Mouse (Mus musculus): ENCODE results near the gene 1810043G02Rik. TPM values are rescaled to one million over a fixed set of nuclear protein-coding genes. Genes with fewer than 3 reads are reported as not detected.
"Not testable (repeated sequence)": the region's sequence is repeated elsewhere in the genome, so short reads cannot be mapped to it uniquely, and the experiment has no call there.

Gene 1810043G02Rik
- total RNA-seq, 4 experiments from 2014 or later = 18.8 to 41.2 (median 28.6) TPM

DNA sequence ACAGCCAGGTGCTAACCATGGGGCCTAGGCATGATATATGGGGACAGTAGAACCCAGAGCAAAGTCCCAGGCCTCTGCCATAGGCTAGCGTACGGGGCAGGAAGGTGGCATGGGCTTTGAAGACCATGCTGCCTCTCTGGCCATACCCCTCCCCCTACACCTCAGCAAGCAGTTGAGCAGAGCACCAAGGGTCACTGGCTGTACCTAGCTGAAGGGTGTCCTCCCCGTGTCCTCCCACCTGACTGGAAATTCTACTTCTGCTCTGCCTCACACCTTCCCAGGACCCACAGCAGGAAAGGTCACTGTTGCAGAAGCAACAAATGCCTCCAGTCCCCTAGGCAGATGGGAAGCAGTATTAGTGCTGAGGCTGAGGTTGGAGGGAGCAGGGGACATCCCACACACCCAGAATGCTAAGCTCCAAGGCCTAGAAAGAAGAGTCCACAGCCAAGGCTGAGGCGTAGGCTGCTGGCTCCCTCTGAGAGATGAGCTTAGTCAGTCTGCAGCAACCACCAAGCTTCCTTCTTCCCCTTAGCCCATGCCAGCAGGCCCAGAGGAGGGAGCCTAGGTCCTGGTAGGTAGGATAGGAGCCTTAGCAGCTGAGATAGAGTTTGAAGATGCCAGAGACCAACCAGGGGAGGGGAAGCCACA is 27.6 kb downstream of the 1810043G02Rik start:
- DNase-seq = no peak

DNA sequence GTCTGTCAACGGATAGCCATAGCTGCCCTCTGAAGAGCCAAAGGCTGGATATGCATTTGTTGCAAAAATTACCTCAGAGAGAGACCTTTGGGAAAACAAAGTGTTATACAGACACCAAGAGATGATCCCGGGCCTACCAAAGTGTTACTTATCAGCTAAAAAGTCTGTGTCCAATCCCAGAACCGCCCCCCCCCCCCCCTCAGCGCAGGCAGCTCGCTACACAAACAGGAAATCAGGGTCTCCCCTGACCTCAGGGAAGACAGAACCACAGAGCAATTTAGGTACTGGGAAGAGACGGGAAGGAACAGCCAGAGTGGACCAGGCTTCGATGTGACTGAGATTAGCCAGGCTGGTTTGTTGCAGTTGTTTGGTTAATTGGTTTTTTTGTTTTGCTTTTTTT is 28.9 kb downstream of the 1810043G02Rik start:
- no peak for DNase-seq

DNA sequence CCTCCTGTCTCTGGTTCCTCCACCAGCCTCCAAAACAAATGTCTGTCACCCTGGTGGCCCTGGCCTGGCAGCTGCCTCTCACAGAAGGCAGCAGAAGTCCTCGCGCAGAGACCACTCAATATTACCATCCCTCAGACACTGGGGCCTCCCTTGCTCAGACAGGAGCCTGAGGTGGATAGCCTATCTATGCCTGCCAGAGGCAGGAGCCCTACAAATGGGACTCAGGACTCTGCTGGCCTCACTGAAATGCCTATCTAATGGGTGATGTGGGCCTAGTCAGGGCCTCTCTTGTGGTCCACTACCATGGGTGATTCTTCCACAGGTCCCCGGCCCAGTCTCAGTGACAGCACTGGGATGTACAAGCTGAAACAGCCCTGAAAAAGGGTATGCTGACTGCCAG is 29.8 kb downstream of the 1810043G02Rik start:
- no peak for DNase-seq

- peak; percentile 93 for DNase-seq
These were observed 31.0 kb downstream of the 1810043G02Rik start for GRCm38 (mm10) chr10:78009184-78009944.

DNA sequence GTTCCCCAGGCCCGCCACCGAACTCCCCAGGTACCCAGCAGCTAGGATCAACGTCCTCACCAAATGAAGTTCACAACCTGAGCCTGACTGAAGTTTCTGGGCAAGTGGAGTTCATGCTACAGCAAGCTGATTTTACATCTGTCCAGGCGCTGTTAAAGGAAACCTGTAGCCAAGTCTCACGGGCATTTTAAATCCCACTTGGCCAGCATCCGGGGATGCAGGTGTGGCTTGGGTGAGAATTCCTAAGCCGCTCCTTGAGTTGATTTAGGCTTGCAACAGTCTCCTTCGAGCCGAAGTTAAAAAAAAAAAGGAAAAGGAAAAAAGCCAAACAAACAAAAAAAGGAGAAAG is 31.6 kb downstream of the 1810043G02Rik start, which contains the start of gene Pfkl:
Gene Pfkl, minus strand, starts transcription at position 139 of the 349 bp plus-strand sequence.
- no peak for DNase-seq

DNA sequence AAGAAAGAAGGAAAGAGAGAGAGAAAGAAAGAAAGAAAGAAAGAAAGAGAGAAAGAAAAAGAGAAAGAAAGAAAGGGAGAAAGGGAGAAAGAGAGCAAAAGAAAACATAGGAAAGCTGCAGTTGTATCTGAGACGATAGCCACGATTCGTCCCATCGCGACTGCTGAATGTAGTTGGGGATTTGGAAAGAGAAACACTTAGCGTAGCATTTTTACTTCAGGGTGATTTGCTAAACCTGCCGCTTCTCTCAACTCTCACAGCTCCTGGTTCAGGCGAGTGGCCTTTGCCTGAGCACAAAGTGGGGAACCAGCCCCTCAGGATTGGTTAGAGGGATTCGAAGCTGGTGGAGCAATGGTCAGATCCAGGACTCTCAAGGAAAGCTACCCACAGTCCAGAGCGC is 32.0 kb downstream of the 1810043G02Rik start:
- no peak for DNase-seq

- DNase-seq = not testable (repeated sequence)
These were observed 32.8 kb downstream of the 1810043G02Rik start for GRCm38 (mm10) chr10:78011116-78011515.

DNA sequence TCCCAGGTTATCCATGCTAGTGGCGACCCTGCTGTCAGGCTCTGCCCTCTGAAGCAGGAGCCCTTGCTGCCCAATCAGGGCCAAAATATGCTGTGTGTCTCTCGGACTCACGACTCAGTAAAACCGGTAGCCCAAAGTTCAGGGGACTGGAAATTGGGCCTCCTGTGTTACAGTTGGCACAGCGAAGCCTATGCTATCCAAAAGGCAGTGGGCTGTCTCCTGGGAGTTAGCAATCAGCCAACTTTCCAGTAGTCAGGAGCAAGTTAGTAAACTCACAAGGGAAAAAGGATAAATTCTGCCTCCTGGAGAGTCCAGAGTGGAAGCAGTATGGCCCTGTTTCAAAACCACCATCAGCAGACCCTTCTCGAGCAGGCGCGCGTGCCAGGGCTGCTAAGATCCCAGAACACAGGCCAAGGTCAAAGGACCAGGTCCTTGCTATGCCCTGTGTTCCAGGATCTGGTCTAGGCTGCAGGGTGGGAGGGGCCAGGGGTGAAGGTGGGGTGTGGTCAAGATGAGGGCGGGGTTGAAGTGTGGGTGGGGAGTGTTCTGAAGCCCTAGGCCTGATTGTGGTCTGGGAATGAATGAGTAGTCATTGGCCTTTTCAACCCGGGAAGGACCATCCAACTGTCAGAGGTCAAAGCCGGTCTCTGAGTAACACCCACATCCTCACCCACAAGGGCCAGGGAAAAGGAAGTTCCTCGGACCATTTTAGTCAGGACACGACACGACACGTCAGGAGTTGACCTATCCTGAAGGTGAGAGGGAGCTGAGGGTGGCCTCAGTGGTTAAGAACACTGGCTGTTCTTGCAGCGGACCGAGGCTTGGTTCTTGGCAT is 34.6 kb downstream of the 1810043G02Rik start:
- peak; percentile 35 for DNase-seq

- no peak for DNase-seq
These were observed 37.2 kb downstream of the 1810043G02Rik start for GRCm38 (mm10) chr10:78015489-78015888.

DNA sequence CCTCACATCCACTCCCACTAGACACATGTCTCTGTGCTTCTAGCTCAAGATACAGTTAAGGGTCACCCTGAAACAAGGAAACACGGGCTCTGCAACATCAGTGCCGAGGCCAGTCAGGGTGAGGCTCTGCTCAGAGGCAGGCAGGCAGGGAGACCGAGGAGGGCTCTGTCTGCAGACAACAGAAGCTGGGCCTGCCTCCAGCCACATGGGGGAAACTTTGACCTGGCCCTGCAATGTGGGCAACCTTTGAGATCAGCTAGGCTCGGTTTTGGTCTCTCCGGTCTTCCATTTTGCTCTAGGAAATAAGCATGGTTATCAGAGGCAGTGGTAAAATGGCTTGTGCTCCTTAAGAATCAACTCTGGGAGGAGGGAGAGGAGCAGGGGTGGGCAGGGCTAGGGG is 38.0 kb downstream of the 1810043G02Rik start:
- DNase-seq = no peak

GRCm38 (mm10) chr10:78018797-78019203 is 40.5 kb downstream of the 1810043G02Rik start:
- peak; percentile 58 for DNase-seq

DNA sequence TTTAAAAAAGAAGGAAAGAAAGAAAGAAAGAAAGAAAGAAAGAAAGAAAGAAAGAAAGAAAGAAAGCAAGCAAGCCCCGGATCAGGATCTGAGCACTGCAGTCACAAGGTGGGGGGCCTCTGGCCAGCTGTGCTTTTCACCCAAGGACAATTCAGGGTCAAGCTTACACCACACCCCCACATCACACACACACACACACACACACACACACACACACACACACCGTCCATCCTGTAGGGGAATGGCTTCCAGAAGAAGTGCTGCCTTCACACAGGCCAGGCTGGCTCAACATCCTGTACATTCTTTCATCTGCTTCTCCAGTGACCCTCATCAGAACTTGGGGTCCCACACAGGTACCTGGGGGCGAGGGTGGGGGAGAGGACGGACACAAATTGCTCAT is 41.0 kb downstream of the 1810043G02Rik start:
- DNase-seq = no peak

GRCm38 (mm10) chr10:78019984-78020383 is 41.7 kb downstream of the 1810043G02Rik start:
- not testable (repeated sequence) for DNase-seq

DNA sequence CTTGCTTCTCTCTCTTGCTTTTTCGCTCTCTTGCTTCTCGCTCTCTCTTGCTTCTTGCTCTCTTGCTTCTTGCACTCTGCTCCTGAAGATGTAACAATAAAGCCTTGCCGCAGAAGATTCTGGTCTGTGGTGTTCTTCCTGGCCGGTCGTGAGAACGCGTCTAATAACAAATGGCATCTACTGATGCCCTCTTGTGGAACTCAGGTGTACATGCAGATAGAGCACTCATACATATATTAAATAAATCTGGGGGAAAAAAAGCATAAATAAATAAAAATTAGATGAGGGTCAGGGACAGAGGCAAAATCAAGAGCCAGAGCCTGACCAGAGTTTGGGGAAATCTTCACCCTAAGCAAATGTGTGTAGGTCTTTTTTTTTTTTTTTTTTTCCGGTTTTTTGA is 47.1 kb downstream of the 1810043G02Rik start:
- not testable (repeated sequence) for DNase-seq

GRCm38 (mm10) chr10:78028129-78028528 is 49.8 kb downstream of the 1810043G02Rik start:
- DNase-seq = peak; percentile 39

GRCm38 (mm10) chr10:78029080-78029479 is 50.8 kb downstream of the 1810043G02Rik start:
- DNase-seq = no peak

- DNase-seq = no peak
These were observed 53.7 kb downstream of the 1810043G02Rik start for GRCm38 (mm10) chr10:78031987-78032386.

Other genes with a start within 250 kb of the 1810043G02Rik start
- gene Gm18596, start 235.9 kb upstream of the 1810043G02Rik start, total RNA-seq (2022) = not detected
- gene Gm9736, start 227.2 kb upstream of the 1810043G02Rik start, total RNA-seq (2022) = not detected
- gene Gm3233, start 218.8 kb upstream of the 1810043G02Rik start, total RNA-seq (2022) = not detected
- not detected for gene Gm3238, start 207.2 kb upstream of the 1810043G02Rik start, total RNA-seq (2022)
- gene Gm7138, start 201.6 kb upstream of the 1810043G02Rik start, total RNA-seq (2022) = not detected
- not detected for gene Gm3250, start 196.0 kb upstream of the 1810043G02Rik start, total RNA-seq (2022)
- gene Gm7137, start 190.3 kb upstream of the 1810043G02Rik start, total RNA-seq (2022) = not detected
- not detected for gene Gm9639, start 183.4 kb upstream of the 1810043G02Rik start, total RNA-seq (2022)
- gene Gm19668, start 179.4 kb upstream of the 1810043G02Rik start, total RNA-seq (2022) = not detected
- gene Gm9507, start 166.7 kb upstream of the 1810043G02Rik start, total RNA-seq (2022) = not detected
- not detected for gene Gm2696, start 163.8 kb upstream of the 1810043G02Rik start, total RNA-seq (2022)
- gene Krtap10-4, start 151.4 kb upstream of the 1810043G02Rik start, total RNA-seq (2022) = not detected
- gene Krtap10-10, start 142.6 kb upstream of the 1810043G02Rik start, total RNA-seq (2022) = not detected
- gene Gm36176, start 131.7 kb upstream of the 1810043G02Rik start, total RNA-seq (2022) = not detected
- not detected for gene Gm10318, start 125.7 kb upstream of the 1810043G02Rik start, total RNA-seq (2022)
- gene Gm3285, start 116.5 kb upstream of the 1810043G02Rik start, total RNA-seq (2022) = not detected
- gene Lrrc3, start 76.0 kb upstream of the 1810043G02Rik start, total RNA-seq (2022) = 10 to 100 TPM in 1 of 4 experiments, 1 to 10 TPM in 3; 5.5 to 10.8 (median 7.3) TPM
- 10 to 100 TPM in 2 of 4 experiments, 1 to 10 TPM in 2; 2.2 to 10.4 (median 7.6) TPM for gene Trpm2, start 8.0 kb upstream of the 1810043G02Rik start, total RNA-seq (2022)
- gene Pfkl, start 31.6 kb downstream of the 1810043G02Rik start, total RNA-seq (2022) = 100 to 1,000 TPM in 1 of 4 experiments, 10 to 100 TPM in 3; 79.7 to 108 (median 89.6) TPM
- 10 to 100 TPM in 3 of 4 experiments, 1 to 10 TPM in 1; 4.3 to 41.2 (median 20.8) TPM for gene Dnmt3l, start 63.4 kb downstream of the 1810043G02Rik start, total RNA-seq (2022)
- gene Aire, start 65.1 kb downstream of the 1810043G02Rik start, total RNA-seq (2022) = not detected
- 10 to 100 TPM; 17.7 to 20.6 (median 18.7) TPM for gene Icosl, start 90.8 kb downstream of the 1810043G02Rik start, total RNA-seq (2022)
- 100 to 1,000 TPM; 187 to 284 (median 230) TPM for gene D10Jhu81e, start 191.3 kb downstream of the 1810043G02Rik start, total RNA-seq (2022)
- gene Pwp2, start 206.6 kb downstream of the 1810043G02Rik start, total RNA-seq (2022) = 10 to 100 TPM; 20.1 to 22.4 (median 21.3) TPM